Mouse (Mus musculus): Measurements from ENCODE around the gene Acot2. TPM values are rescaled to one million over a fixed set of nuclear protein-coding genes. Genes with fewer than 3 reads are reported as not detected.
"Not testable (repeated sequence)": the region's sequence is repeated elsewhere in the genome, so short reads cannot be mapped to it uniquely, and the experiment has no call there.

Acot2 gene
- polyA plus RNA-seq, 1 experiment = 28.9 TPM

- Histone ChIP-seq H3K4me1 (ENCODE audit: control insufficient read depth, insufficient read depth, low read length) (no peaks in the 10 kb centered on the region), H3K4me3 (ENCODE audit: insufficient read depth, low read length) (no peak overlapping the region), H3K27ac (ENCODE audit: insufficient read depth, low read length) (no peak overlapping the region)
- TF ChIP-seq CTCF (IDR thresholded peaks at IDR 0.05; ENCODE audit: borderline replicate concordance, insufficient read depth, low read length) = no peak
- no peak for TF ChIP-seq POLR2A (IDR thresholded peaks at IDR 0.05; ENCODE audit: low read depth, low read length)
These were observed 22.5 kb downstream of the Acot2 start for GRCm38 (mm10) chr12:84010201-84010600.

GRCm38 (mm10) chr12:84011251-84012040 lies 23.8 kb downstream of the Acot2 start:
- TF ChIP-seq POLR2A (IDR thresholded peaks at IDR 0.05; ENCODE audit: low read depth, low read length) (no peak), CTCF (IDR thresholded peaks at IDR 0.05; ENCODE audit: borderline replicate concordance, insufficient read depth, low read length) (no peak)
- H3K4me3 ChIP-seq (ENCODE audit: insufficient read depth, low read length) = no peak overlapping the region

DNA sequence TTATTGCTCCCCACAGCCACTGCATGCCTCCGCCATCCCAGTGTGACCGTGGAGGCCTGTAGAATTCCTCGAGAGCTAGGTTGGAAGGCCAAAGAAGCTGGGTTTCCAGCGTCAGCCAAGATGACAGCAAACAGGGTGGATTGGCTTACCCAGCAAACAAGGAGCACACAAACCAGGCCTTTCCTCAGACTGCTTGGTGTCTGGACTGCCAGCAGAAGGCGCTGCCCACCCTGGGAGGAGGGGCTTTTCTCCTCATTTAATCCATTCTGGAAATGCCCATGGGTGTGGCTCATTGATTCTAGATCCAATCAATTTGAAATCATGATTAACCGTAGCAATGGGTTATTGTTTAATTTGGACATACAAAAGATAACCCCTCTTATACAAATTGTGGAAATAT lies 25.5 kb downstream of the Acot2 start:
- TF ChIP-seq CTCF (IDR thresholded peaks at IDR 0.05; ENCODE audit: borderline replicate concordance, insufficient read depth, low read length) (no peak), POLR2A (IDR thresholded peaks at IDR 0.05; ENCODE audit: low read depth, low read length) (no peak)
- H3K4me3 ChIP-seq (ENCODE audit: insufficient read depth, low read length) = no peak overlapping the region
- no peak overlapping the region for H3K27ac ChIP-seq (ENCODE audit: insufficient read depth, low read length)
- no peaks in the 10 kb centered on the region for H3K4me1 ChIP-seq (ENCODE audit: control insufficient read depth, insufficient read depth, low read length)

More at GRCm38 (mm10) chr12:84011251-84012040, 23.8 kb downstream of the Acot2 start:
- Histone ChIP-seq H3K4me1 (ENCODE audit: control insufficient read depth, insufficient read depth, low read length) (no peaks in the 10 kb centered on the region), H3K27ac (ENCODE audit: insufficient read depth, low read length) (no peak overlapping the region)

DNA sequence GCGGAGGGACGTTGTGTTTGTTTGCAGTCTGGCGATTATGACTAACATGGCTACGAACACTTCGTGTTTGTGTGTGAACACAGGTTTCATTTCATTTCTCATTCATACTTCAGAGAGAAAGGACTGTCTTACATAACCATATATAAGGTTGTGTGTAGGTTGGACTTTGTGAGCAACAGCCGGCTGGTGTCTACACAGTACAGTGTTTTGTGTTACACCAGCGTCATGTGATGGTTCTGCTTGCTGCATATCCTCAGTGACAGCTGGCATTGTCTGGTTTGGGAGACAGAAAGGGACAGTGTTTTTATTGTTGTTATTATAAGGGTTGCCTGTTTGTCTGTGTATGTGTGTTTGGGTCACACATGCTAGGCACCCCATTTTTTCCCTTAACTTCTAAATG lies 26.0 kb downstream of the Acot2 start:
- Histone ChIP-seq H3K4me3 (ENCODE audit: insufficient read depth, low read length) (no peak overlapping the region), H3K4me1 (ENCODE audit: control insufficient read depth, insufficient read depth, low read length) (no peaks in the 10 kb centered on the region), H3K27ac (ENCODE audit: insufficient read depth, low read length) (no peak overlapping the region)
- TF ChIP-seq POLR2A (IDR thresholded peaks at IDR 0.05; ENCODE audit: low read depth, low read length) (no peak), CTCF (IDR thresholded peaks at IDR 0.05; ENCODE audit: borderline replicate concordance, insufficient read depth, low read length) (no peak)

DNA sequence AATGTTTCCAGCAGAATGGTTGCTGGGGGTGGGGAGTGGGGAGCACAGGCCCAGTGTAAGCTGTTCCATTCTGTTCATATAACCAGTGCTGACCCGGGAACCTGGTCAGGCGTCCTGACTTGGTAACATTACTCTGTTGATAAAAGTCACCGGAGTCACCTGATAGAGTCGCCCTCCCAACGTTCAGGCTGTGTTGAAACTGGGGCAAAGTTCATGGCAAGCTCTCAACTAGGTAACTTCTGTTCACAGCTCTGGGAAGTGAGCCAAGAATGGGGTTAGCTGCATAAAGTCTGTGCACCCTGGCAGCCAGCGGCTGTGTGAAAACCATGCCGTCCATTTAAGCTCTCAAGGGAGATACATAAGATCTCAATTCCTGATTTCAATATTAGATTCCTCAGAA lies 32.9 kb downstream of the Acot2 start:
- not testable (repeated sequence) for H3K4me1 ChIP-seq (ENCODE audit: control insufficient read depth, insufficient read depth, low read length); H3K27ac ChIP-seq (ENCODE audit: insufficient read depth, low read length); H3K4me3 ChIP-seq (ENCODE audit: insufficient read depth, low read length)

DNA sequence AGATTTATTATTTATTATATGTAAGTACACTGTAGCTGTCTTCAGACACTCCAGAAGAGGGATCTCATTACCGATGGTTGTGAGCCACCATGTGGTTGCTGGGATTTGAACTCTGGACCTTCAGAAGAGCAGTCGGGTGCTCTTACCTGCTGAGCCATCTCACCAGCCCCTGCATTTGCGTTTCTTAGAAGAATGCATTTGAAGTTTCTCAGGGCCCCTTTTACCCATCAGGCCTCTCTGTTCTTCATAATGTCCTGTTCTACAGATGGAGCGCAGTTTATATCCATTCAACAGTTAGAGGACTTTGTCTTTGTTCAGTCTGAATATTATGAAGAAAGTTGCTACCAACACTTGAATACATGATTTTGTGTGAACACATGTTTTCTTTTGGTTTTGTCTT lies 34.6 kb downstream of the Acot2 start:
- not testable (repeated sequence) for H3K4me3 ChIP-seq (ENCODE audit: insufficient read depth, low read length); H3K4me1 ChIP-seq (ENCODE audit: control insufficient read depth, insufficient read depth, low read length); H3K27ac ChIP-seq (ENCODE audit: insufficient read depth, low read length)

DNA sequence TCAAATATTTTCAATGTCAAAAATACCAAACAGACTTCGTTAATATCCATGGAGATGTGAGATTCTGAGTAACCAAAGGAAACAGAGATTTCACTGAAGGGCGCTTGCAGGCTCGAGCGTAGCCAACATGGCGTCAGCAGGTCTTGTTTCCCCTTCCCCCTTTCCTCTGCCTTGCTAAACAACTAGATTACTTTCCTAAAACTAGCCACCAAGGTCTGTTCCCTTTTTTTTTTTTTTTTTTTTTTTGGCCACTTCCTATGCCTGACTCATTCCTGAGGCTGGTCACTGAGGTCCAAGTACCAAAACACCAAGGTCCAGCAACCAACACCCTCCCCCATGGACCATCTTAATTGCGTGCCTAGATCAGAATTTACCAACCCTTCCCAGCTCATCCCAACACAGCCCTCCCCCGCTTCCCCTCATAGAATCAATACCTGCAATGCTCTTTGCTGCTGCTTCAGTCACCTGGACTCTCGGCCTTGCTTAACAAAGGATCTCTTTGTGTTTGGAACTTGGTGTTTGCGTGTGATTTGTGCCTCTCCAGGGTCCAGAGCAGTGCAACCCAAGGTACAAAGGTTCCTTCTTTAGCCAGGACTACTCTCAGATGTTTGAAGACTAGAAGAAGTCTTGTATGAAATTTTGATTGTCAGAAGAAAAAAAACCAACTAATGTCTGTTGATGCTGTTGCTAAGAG lies 35.5 kb downstream of the Acot2 start:
- no peak overlapping the region for H3K27ac ChIP-seq (ENCODE audit: insufficient read depth, low read length)
- H3K4me3 ChIP-seq (ENCODE audit: insufficient read depth, low read length) = no peak overlapping the region
- TF ChIP-seq CTCF (IDR thresholded peaks at IDR 0.05; ENCODE audit: borderline replicate concordance, insufficient read depth, low read length) (no peak), POLR2A (IDR thresholded peaks at IDR 0.05; ENCODE audit: low read depth, low read length) (no peak)
- H3K4me1 ChIP-seq (ENCODE audit: control insufficient read depth, insufficient read depth, low read length) = no peaks in the 10 kb centered on the region

DNA sequence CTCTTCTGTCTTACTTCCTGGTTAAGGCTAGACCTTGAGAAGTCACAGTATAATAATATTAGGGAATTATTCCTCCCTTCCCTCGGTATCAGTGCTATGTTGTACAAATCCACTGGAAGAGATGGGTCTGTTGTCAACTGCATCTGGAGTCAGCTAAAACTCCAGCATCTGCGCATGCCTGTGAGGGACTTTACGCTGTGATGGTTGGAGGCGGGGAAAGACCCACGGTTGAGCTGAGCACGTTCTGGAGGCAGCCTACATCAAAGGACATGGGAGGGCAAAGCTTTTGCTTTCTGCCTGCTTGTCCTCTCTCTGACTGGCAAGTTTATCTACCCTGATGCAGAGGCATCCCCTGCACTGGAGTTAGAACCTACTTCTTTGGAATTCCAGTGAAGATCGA lies 38.2 kb downstream of the Acot2 start:
- TF ChIP-seq POLR2A (IDR thresholded peaks at IDR 0.05; ENCODE audit: low read depth, low read length) = no peak
- TF ChIP-seq CTCF (IDR thresholded peaks at IDR 0.05; ENCODE audit: borderline replicate concordance, insufficient read depth, low read length) = no peak
- Histone ChIP-seq H3K4me3 (ENCODE audit: insufficient read depth, low read length) (no peak overlapping the region), H3K27ac (ENCODE audit: insufficient read depth, low read length) (no peak overlapping the region), H3K4me1 (ENCODE audit: control insufficient read depth, insufficient read depth, low read length) (no peaks in the 10 kb centered on the region)

DNA sequence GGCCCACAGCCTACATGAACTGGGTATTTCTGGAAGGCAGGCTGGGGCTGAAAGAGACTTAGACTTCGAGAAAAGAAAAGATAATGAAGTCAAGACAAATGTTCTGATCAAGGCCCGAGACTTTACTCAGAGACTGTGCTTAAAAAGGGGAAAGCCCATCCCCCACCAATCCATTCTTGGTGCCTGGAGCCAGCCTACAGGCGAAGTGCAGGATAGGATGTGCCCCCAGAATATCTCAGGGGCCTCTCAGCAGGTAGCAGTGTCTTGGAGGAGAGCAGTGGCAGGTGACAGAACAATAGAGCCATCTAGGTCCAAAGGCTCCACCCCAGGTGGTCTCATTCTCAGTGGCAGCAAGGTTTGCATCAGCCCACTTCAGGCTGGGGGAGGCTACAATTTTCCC lies 40.7 kb downstream of the Acot2 start:
- H3K27ac ChIP-seq (ENCODE audit: insufficient read depth, low read length) = not testable (repeated sequence)

DNA sequence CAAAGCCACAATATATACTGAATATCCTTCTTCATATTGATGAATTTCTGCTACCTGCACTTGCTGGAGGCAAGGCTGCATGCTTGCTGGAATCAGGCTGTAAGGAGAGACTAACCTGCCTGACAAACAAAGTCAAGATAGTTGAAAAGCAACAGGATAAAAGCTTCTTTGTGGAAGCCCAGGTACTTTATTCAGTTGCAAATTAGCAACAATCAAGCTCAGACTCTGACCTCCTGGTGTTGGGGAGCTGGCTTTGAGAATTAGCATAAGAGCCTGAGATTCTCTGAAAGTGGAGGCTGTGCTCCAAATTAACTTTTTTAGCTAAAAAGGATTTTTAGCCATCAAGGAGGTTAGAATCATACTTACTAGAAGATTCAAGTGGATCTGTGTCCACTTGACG lies 41.4 kb downstream of the Acot2 start:
- H3K27ac ChIP-seq (ENCODE audit: insufficient read depth, low read length); H3K4me3 ChIP-seq (ENCODE audit: insufficient read depth, low read length); H3K4me1 ChIP-seq (ENCODE audit: control insufficient read depth, insufficient read depth, low read length): not testable (repeated sequence)

More for the DNA sequence above, 40.7 kb downstream of the Acot2 start:
- not testable (repeated sequence) for H3K4me1 ChIP-seq (ENCODE audit: control insufficient read depth, insufficient read depth, low read length); H3K4me3 ChIP-seq (ENCODE audit: insufficient read depth, low read length)
